ENCODE assay signal across 21 mouse cellular contexts in genomic region chr17:15816379-15817095, GRCm38 (mm10). TPM values are rescaled to one million over a fixed set of nuclear protein-coding genes. Genes with fewer than 3 reads are reported as not detected.
DNase-seq lines count a peak whose midpoint lies in the region; ATAC-seq lines count a peak whose summit lies in the region.
"Had no signal": no experiment of that assay in that cellular context is flagged by ENCODE, and none has a peak within 500 bp of the region (broad histone marks: within the 10 kb centered on the region; RNA-seq: fewer than 3 reads in every experiment).

No protein-coding gene starts in this region.

- no peak overlapping the region for H3K9ac ChIP-seq in intestine, embryonic 16.5 days (ENCODE audit: low read depth, low read length)
- H3K9ac ChIP-seq in intestine, embryonic 15.5 days = no peak overlapping the region
- H3K9ac ChIP-seq: heart, embryonic 15.5 days; hindbrain, embryonic 12.5 days; liver, embryonic 13.5 days had no signal

- DNase-seq in thymus, postnatal 25 days = peak; percentile 35
- no peak for DNase-seq in thymus, postnatal 14 days
- DNase-seq in kidney, postnatal 25 days = no peak
- no peak for DNase-seq in embryo, embryonic 10 days (ENCODE audit: low spot score)
- DNase-seq: adrenal gland, adult 2 months; B cell, adult 2 months; cerebellum, adult 11 months; cerebellum, postnatal 25 days; kidney, adult 11 months; liver, embryonic 13.5 days; lung, postnatal 10 days had no signal

- no peaks in the 10 kb centered on the region for H3K27me3 ChIP-seq in intestine, embryonic 16.5 days (replicated peaks; ENCODE audit: control insufficient read depth, insufficient read depth, low read length)
- no peaks in the 10 kb centered on the region for H3K27me3 ChIP-seq in intestine, embryonic 15.5 days (replicated peaks)
- H3K27me3 ChIP-seq: heart, embryonic 15.5 days; hindbrain, embryonic 12.5 days; liver, embryonic 13.5 days had no signal

- peak; percentile 64 for ATAC-seq in intestine, embryonic 16.5 days
- no peak for ATAC-seq in intestine, embryonic 15.5 days
- peak; percentile 81 for ATAC-seq in inflammation-experienced regulatory T-cells, adult 6 months
- no peak for ATAC-seq in frontal cortex, adult (ENCODE audit: low TSS enrichment)
- ATAC-seq: forebrain, embryonic 14.5 days had no signal

- no peak overlapping the region for H3K4me3 ChIP-seq in intestine, embryonic 16.5 days (ENCODE audit: low read length)
- H3K4me3 ChIP-seq in intestine, embryonic 15.5 days (replicated peaks) = no peak overlapping the region
- H3K4me3 ChIP-seq: heart, embryonic 15.5 days; hindbrain, embryonic 12.5 days; layer of hippocampus, adult 2 months; liver, embryonic 13.5 days had no signal

- no peaks in the 10 kb centered on the region for H3K36me3 ChIP-seq in intestine, embryonic 16.5 days (ENCODE audit: control insufficient read depth, insufficient read depth, low read length)
- peaks cover 10% of the 10 kb centered on the region for H3K36me3 ChIP-seq in intestine, embryonic 15.5 days
- H3K36me3 ChIP-seq: G1E; liver, embryonic 13.5 days had no signal

- H3K4me1 ChIP-seq in intestine, embryonic 16.5 days (ENCODE audit: control insufficient read depth, insufficient read depth, low read length) = peaks cover 31% of the 10 kb centered on the region
- peaks cover 11% of the 10 kb centered on the region; the same call in 1 of the 2 replicates for H3K4me1 ChIP-seq in intestine, embryonic 15.5 days (replicated peaks)
- H3K4me1 ChIP-seq: liver, embryonic 13.5 days had no signal

- H3K9me3 ChIP-seq in intestine, embryonic 16.5 days (ENCODE audit: control insufficient read depth, low read length) = no peaks in the 10 kb centered on the region
- H3K9me3 ChIP-seq in intestine, embryonic 15.5 days = no peaks in the 10 kb centered on the region
- H3K9me3 ChIP-seq: G1E; heart, embryonic 15.5 days; hindbrain, embryonic 12.5 days; liver, embryonic 13.5 days had no signal

- H3K27ac ChIP-seq in intestine, embryonic 16.5 days (ENCODE audit: low read length) = no peak overlapping the region
- H3K27ac ChIP-seq in intestine, embryonic 15.5 days = no peak overlapping the region
- H3K27ac ChIP-seq: heart, embryonic 15.5 days; hindbrain, embryonic 12.5 days; kidney, postnatal 0 days; layer of hippocampus, adult 2 months; liver, embryonic 13.5 days had no signal

- WGBS in intestine, embryonic 16.5 days = 77% methylated on average over 11 of the region's 11 CpGs
- 81% methylated on average over 11 of the region's 11 CpGs for WGBS in intestine, embryonic 15.5 days

- H3K4me2 ChIP-seq in intestine, embryonic 16.5 days (ENCODE audit: low read depth, low read length) = no peak overlapping the region
- no peak overlapping the region for H3K4me2 ChIP-seq in intestine, embryonic 15.5 days (replicated peaks)
- H3K4me2 ChIP-seq: heart, embryonic 15.5 days; hindbrain, embryonic 12.5 days; liver, embryonic 13.5 days had no signal

RNA-seq across cellular contexts. Expression of gene Rgmb, which starts 14.3 kb away (rescaled TPM):
- 17.8 and 24.8 TPM in 2 replicates for polyA plus RNA-seq in intestine, embryonic 16.5 days (2015; fragmentation: Nextera tagmentation; extraction: Ambion mirVana)
- polyA plus RNA-seq in intestine, embryonic 15.5 days (2015; fragmentation: Nextera tagmentation; extraction: Ambion mirVana) = 30.5 and 32.5 TPM in 2 replicates
- polyA plus RNA-seq in inflammation-experienced regulatory T-cells, adult 6 months (2017; shearing (Covaris generic)) = under 1 TPM; 0.44 to 0.57 (median 0.52) TPM
- polyA plus RNA-seq: G1E had no signal

Comparison
In these comparisons a context has a peak if more than half of its experiments do, and no peak if none do; other contexts are left out.
1. ATAC-seq: peak in intestine, embryonic 16.5 days (single experiment) and inflammation-experienced regulatory T-cells, adult 6 months (single experiment); none in intestine, embryonic 15.5 days (single experiment) and frontal cortex, adult (single experiment).
2. RNA of gene Rgmb, which starts 14.3 kb away (polyA plus RNA-seq): 30.5 to 32.5 TPM in intestine, embryonic 15.5 days and 17.8 to 24.8 TPM in intestine, embryonic 16.5 days; 0.44 to 0.57 TPM in inflammation-experienced regulatory T-cells, adult 6 months; every median in the first group is over 10 times any median in the second.